Mouse (Mus musculus) ES-CJ7 (cell line): ENCODE measurements at regions not wholly inside any gene's neighbourhood (a gene's known extent, or its start where the extent isn't known, plus 50 kb on each side); places are given as distances from the start of the nearest gene placed in this dataset.

ENCODE experiments used
- DNase-seq: peaks from one replicate; pipeline ENCODE4 v3.0.0; 2011; ENCODE audit warnings: low read depth, low spot score

GRCm38 (mm10) chr7:93795210-93795609, 715.5 kb downstream of the Fam181b start:
- DNase-seq = no peak

- DNase-seq = no peak
These were observed 756.0 kb downstream of the Fam181b start for GRCm38 (mm10) chr7:93835697-93836096.

- no peak for DNase-seq
These were observed 756.5 kb downstream of the Fam181b start for GRCm38 (mm10) chr7:93836169-93836568.

GRCm38 (mm10) chr7:93855025-93855424, 775.4 kb downstream of the Fam181b start:
- no peak for DNase-seq

- no peak for DNase-seq
These were observed 814.0 kb downstream of the Fam181b start for GRCm38 (mm10) chr7:93893701-93894100.

- no peak for DNase-seq
These were observed 817.3 kb downstream of the Fam181b start for GRCm38 (mm10) chr7:93896921-93897320.

GRCm38 (mm10) chr7:93902770-93903169, 823.1 kb downstream of the Fam181b start:
- no peak for DNase-seq

GRCm38 (mm10) chr7:93936925-93937324, 857.3 kb downstream of the Fam181b start:
- DNase-seq = no peak

- DNase-seq = no peak
These were observed 902.4 kb downstream of the Fam181b start for GRCm38 (mm10) chr7:93982103-93982502.

GRCm38 (mm10) chr7:94002780-94003179, 923.1 kb downstream of the Fam181b start:
- DNase-seq = no peak

GRCm38 (mm10) chr7:94042466-94043030, 962.9 kb downstream of the Fam181b start:
- peak; percentile 4 for DNase-seq

GRCm38 (mm10) chr7:94045428-94045827, 965.8 kb downstream of the Fam181b start:
- DNase-seq = no peak

- DNase-seq = peak; percentile 9
These were observed 966.4 kb downstream of the Fam181b start for GRCm38 (mm10) chr7:94046029-94046428.

GRCm38 (mm10) chr7:94061814-94062545, 982.3 kb downstream of the Fam181b start:
- DNase-seq = no peak
